Mouse (Mus musculus) bone marrow macrophage, adult 2 months (primary cell): Measurements from ENCODE around the gene B9d2.

ENCODE experiments used
- CTCF ChIP-seq: IDR thresholded peaks from 2 replicates; pipeline ENCODE4 v1.5.1; 2012; ENCODE audit warnings: low read depth, mild to moderate bottlenecking, low read length, moderate library complexity
- POLR2A ChIP-seq: IDR thresholded peaks from 2 replicates; pipeline ENCODE4 v1.6.1; 2012; ENCODE audit warnings: mild to moderate bottlenecking, low read depth, low read length, borderline replicate concordance

- TF ChIP-seq CTCF (no peak), POLR2A (no peak)
Observed at GRCm38 (mm10) chr7:25674297-25674696, 6.3 kb upstream of the B9d2 start.
